Mouse (Mus musculus) stomach, embryonic 16.5 days (tissue): Measurements from ENCODE around the gene 4930558K02Rik. TPM values are rescaled to one million over a fixed set of nuclear protein-coding genes. Genes with fewer than 3 reads are reported as not detected.

ENCODE experiments used
- ATAC-seq: fragments of 200-750 bp; cut with Nextera tagmentation; 2 replicates; pipeline ENCODE4 v1.8.0; 2017; ENCODE audit warnings: moderate number of reproducible peaks, moderate TSS enrichment; ENCODE audit not compliant: insufficient read depth, low FRiP score
- H3K27ac ChIP-seq: fragments of 300-500 bp; sonication (generic); 2 replicates; pipeline ENCODE4 v1.5.1; 2014; ENCODE audit warnings: low read length
- H3K27me3 ChIP-seq: fragments of 300-500 bp; sonication (generic); 2 replicates; pipeline ENCODE4 v1.6.1; 2014; ENCODE audit warnings: low read length, control low read depth, mixed read lengths; ENCODE audit not compliant: control insufficient read depth, insufficient read depth
- H3K36me3 ChIP-seq: fragments of 300-500 bp; sonication (generic); 2 replicates; pipeline ENCODE4 v1.6.1; 2014; ENCODE audit warnings: low read length; ENCODE audit not compliant: control insufficient read depth, insufficient read depth
- H3K4me1 ChIP-seq: fragments of 300-500 bp; sonication (generic); 2 replicates; pipeline ENCODE4 v1.6.1; 2014; ENCODE audit warnings: low read length, control low read depth, mixed read lengths; ENCODE audit not compliant: control insufficient read depth, insufficient read depth
- H3K4me2 ChIP-seq: fragments of 300-500 bp; sonication (generic); 2 replicates; pipeline ENCODE4 v1.6.1; 2014; ENCODE audit warnings: low read depth, low read length, mixed read lengths
- H3K4me3 ChIP-seq: fragments of 300-500 bp; sonication (generic); replicated peaks from 2 replicates; pipeline ENCODE4 v1.5.1; 2014; ENCODE audit warnings: mild to moderate bottlenecking, low read length
- H3K9ac ChIP-seq: fragments of 300-500 bp; sonication (generic); 2 replicates; pipeline ENCODE4 v1.6.1; 2014; ENCODE audit warnings: low read length
- H3K9me3 ChIP-seq: fragments of 300-500 bp; sonication (generic); replicated peaks from 2 replicates; pipeline ENCODE4 v1.6.1; 2016; ENCODE audit warnings: low read length, control low read depth; ENCODE audit not compliant: control insufficient read depth
- WGBS: fragments of 180-500 bp; shearing (Covaris S2); extraction: QIAGEN DNeasy Blood & Tissue Kit; methylation state at CpG from one replicate; pipeline ENCODE4 v1.1.7; 2014; 5-methylcytosine and 5-hydroxymethylcytosine counted together
- polyA plus RNA-seq: library from polyadenylated mRNA; unstranded; fragments of >200 nt; fragmentation: Nextera tagmentation; extraction: Ambion mirVana; gene quantifications from 2 replicates; pipeline ENCODE4 v1.2.1, GENCODE M21; 2015

Gene 4930558K02Rik
- polyA plus RNA-seq, 1 experiment from 2014 or later = not detected

DNA sequence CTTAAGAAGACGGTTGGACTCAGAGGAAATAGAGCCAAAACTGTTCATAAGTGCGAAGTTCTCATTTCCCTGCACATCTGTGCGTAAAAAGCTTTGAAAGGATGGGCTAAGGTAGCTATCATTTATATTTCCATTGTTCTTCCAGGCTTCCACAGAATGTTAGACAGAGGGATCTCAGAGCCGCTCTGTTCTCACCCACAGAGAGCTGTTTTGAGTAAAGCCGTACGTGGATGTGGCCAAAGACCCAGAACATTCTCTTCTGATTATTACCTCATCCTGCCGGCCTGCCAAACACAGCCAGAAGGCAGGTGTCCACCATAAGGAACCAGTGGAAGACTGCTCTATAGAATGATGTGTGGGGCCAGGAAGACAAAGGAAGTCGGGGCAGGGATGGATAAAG lies 21.9 kb upstream of the 4930558K02Rik start:
- H3K4me2 ChIP-seq = no peak overlapping the region
- no peak overlapping the region for H3K4me3 ChIP-seq
- peak overlapping the region; percentile 80 for H3K27ac ChIP-seq
- no peaks in the 10 kb centered on the region for H3K27me3 ChIP-seq
- peak overlapping the region; percentile 46; the same call in 1 of the 2 replicates for H3K9ac ChIP-seq
- peaks cover 26% of the 10 kb centered on the region for H3K4me1 ChIP-seq
- H3K36me3 ChIP-seq = no peaks in the 10 kb centered on the region
- peak; percentile 45; the same call in 1 of the 2 replicates for ATAC-seq
- H3K9me3 ChIP-seq = no peaks in the 10 kb centered on the region
- 50% methylated on average over 8 of the region's 8 CpGs for WGBS

DNA sequence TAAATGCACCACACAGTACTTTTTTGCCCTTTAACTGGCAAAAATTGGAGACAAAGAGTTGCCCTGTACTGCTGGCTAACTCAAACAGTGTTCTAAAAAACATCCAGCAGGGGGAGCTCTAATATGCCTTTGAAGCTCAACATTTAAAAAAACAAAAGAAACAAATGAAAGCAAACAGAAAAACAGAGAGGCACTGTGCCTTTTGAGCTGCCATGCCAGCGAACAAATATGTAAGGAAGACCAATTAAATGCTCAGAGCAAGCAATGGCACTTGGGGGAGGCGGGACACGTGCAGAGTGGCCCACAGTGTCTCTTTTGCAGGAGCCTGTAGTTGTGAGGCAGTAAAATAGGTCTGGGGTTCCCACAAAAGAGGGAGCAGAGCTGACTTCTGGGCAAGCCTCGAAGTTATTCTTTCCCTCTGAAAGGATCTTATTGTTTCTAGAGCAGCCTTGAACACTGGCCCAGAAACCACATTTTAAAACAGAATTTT lies 20.5 kb upstream of the 4930558K02Rik start:
- Histone ChIP-seq H3K27ac (peak overlapping the region; percentile 68), H3K27me3 (no peaks in the 10 kb centered on the region), H3K4me2 (peak overlapping the region; percentile 42), H3K9me3 (no peaks in the 10 kb centered on the region), H3K4me3 (no peak overlapping the region), H3K9ac (peak overlapping the region; percentile 61; the same call in 1 of the 2 replicates), H3K36me3 (no peaks in the 10 kb centered on the region), H3K4me1 (peaks cover 24% of the 10 kb centered on the region)
- ATAC-seq = 0 out of 2 replicates have a peak, but pooled peaks have one; percentile 23
- WGBS = 5% methylated on average over 4 of the region's 4 CpGs

DNA sequence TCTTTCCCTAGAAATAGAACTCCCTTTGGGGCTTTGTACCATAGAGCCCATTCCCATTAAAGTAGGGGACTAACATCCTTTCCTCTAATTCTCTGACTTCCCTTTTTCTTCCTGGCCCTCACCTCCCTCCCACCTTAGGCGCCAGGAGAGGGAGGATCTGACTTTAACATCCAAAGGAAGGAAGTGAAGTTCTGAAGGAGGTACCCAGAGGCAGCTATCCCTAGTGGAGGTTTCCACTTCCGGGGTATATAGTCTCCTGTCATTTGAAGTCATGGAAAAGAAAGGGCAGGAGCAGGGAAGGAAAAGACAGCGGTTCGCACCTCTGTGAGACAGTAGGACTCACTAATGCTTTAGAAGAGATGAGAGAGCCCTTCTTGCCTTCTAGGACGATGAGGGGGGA lies 19.9 kb upstream of the 4930558K02Rik start:
- H3K27ac ChIP-seq = peak overlapping the region; percentile 68; the same call in 1 of the 2 replicates

DNA sequence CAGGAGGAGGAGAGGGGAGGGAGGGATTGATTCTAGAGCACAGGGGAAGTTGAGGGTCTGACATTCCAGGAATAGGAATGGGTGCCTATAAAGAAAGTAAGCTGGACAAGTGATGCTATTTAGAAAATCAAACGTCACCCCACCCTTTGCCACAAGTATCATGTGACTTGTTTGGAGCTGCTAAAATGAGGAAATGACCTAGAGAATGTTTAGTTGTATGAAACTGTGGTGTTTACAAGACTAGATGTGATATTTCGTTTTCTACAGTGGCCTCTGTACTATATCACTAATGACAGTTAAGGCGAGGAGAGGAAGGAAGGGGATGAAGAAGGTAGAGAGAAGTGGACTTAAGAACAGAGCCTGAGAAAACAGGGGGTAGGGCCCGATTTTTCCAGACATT lies 19.3 kb upstream of the 4930558K02Rik start:
- Histone ChIP-seq H3K27ac (no peak overlapping the region), H3K4me2 (no peak overlapping the region), H3K9me3 (no peaks in the 10 kb centered on the region), H3K27me3 (no peaks in the 10 kb centered on the region), H3K9ac (no peak overlapping the region), H3K4me3 (no peak overlapping the region), H3K4me1 (peaks cover 13% of the 10 kb centered on the region), H3K36me3 (no peaks in the 10 kb centered on the region)
- WGBS = 44% methylated on average over 4 of the region's 4 CpGs
- ATAC-seq = no peak

More for the DNA sequence above, 19.9 kb upstream of the 4930558K02Rik start:
- Histone ChIP-seq H3K4me1 (peaks cover 18% of the 10 kb centered on the region), H3K9me3 (no peaks in the 10 kb centered on the region), H3K36me3 (no peaks in the 10 kb centered on the region), H3K27me3 (no peaks in the 10 kb centered on the region), H3K4me2 (0 out of 2 replicates have a peak overlapping the region, but pooled peaks have one; percentile 42), H3K9ac (no peak overlapping the region; the same call in 1 of the 2 replicates), H3K4me3 (no peak overlapping the region)
- no peak for ATAC-seq
- WGBS = 33% methylated on average over 5 of the region's 5 CpGs

DNA sequence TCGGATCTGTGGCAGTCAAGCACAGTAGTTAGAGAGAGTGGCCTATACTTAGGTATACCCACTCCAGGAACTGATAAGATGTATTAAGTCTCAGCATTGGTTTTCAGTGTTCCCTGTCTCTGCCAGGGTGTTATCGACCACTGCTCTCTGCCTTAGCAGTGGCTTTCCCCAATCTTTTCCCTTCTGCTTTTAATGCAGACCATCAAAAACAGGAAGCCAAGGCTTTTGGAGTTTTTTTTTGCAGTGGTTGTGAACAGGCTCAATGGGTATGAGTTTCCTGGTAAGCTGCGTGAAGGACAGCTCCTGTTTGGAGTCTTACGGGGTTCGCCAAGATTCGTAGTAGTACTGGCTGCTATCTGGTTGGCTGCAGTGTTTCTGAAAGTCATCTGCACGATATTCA lies 13.0 kb upstream of the 4930558K02Rik start:
- H3K9me3 ChIP-seq = no peaks in the 10 kb centered on the region
- no peak overlapping the region for H3K4me3 ChIP-seq
- H3K9ac ChIP-seq = no peak overlapping the region
- ATAC-seq = no peak
- no peak overlapping the region for H3K4me2 ChIP-seq
- no peaks in the 10 kb centered on the region for H3K27me3 ChIP-seq
- no peak overlapping the region for H3K27ac ChIP-seq
- 83% methylated on average over 7 of the region's 7 CpGs for WGBS
- H3K4me1 ChIP-seq = no peaks in the 10 kb centered on the region
- no peaks in the 10 kb centered on the region for H3K36me3 ChIP-seq

DNA sequence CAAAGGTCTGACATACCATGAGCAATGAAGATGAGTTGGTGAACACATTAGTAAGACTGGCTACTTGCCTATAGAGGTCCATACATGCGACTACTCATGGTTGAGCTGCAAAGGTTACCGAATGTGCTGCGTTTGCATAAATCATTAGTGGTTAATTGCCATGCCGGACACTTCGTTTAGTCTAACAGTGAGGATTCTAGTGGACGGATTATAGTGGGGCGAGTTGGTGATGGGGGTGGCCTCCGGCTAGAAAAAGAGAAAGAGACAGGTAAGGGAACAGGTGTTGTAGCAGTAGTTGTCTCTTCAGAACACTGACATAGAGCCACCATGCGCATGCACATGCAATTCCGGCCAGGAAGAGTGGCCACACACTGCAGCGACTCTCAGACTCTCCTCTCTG lies 12.4 kb upstream of the 4930558K02Rik start:
- H3K4me1 ChIP-seq = no peaks in the 10 kb centered on the region
- no peak overlapping the region for H3K9ac ChIP-seq
- no peaks in the 10 kb centered on the region for H3K27me3 ChIP-seq
- 92% methylated on average over 11 of the region's 11 CpGs for WGBS
- H3K36me3 ChIP-seq = no peaks in the 10 kb centered on the region
- no peak overlapping the region for H3K4me2 ChIP-seq
- no peaks in the 10 kb centered on the region for H3K9me3 ChIP-seq
- no peak for ATAC-seq
- H3K27ac ChIP-seq = no peak overlapping the region
- H3K4me3 ChIP-seq = no peak overlapping the region

DNA sequence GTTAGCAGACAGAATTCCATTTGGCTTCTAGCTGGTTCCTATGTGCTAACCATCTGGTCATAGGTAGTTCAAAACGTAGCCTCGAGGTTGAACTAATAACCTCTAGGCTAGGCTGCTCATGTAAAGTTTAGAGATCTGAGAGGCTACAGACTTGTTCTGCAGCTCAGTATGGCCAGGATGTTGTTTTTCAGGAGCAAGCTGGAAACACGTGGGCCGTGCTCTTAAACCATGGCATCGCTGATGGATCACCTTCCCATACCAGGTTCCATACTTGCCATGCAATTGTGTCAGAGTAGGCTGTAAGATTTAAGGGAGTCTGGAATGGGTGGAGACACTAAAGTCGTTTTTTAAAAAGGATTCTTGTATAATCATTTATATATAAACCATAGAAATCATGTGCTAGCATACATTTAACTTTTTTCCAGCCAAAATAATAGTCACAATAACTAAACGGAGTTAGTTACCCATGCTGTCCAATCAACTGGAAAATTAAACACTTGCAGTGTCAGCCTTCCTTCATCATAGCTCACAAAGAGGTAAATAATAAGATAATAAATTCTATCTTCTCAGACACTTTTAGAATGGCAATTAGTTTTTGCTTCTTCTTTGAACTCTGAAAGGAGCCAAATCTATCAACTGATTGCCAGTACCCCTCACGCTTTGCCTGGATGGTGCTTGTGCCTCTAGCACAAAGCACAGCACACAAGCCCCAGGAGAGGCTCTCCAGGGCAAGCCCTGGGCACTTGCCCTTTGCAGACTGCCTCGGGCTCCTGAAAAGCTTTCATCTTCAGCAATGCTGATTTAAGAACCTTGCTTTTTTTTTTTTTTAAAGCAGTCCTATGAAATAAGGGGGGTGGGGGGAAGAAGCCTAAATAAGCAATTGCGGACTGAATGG lies 11.5 kb upstream of the 4930558K02Rik start:
- H3K4me2 ChIP-seq = no peak overlapping the region
- no peaks in the 10 kb centered on the region for H3K36me3 ChIP-seq
- no peak overlapping the region for H3K4me3 ChIP-seq
- WGBS = 56% methylated on average over 10 of the region's 10 CpGs
- no peak for ATAC-seq
- H3K9ac ChIP-seq = no peak overlapping the region
- no peaks in the 10 kb centered on the region for H3K27me3 ChIP-seq
- no peak overlapping the region for H3K27ac ChIP-seq
- no peaks in the 10 kb centered on the region for H3K4me1 ChIP-seq
- H3K9me3 ChIP-seq = no peaks in the 10 kb centered on the region

DNA sequence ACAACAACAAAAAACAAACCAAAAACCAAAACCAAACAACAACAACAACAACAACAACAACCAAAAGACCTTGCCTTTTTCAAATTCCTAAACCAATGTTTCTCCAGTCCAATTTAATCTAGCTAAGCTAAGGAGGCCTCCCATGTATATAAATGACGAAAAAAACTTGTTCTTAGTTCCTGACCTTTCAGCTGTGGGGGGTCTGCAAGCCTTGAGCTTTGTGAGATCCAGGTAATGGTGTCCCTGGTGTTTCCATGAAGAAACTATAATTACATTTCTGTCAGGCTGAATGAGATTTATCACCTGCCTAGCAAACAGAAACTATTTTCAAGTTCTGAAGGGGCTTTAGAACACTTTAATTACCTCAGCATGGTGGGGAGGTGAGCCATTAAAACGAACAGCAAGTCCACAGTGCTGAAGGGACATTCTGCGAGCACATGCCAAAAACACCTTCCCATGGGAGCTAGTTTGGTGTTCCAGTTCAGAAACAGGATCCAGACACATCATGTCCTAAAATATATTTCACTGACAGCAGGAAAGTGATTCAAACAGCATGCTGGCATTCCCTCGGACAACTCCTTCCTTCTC lies 4.6 kb upstream of the 4930558K02Rik start:
- H3K4me2 ChIP-seq = no peak overlapping the region
- H3K9me3 ChIP-seq = no peaks in the 10 kb centered on the region
- WGBS = 36% methylated on average over 4 of the region's 4 CpGs
- H3K4me3 ChIP-seq = no peak overlapping the region
- H3K27me3 ChIP-seq = no peaks in the 10 kb centered on the region
- H3K36me3 ChIP-seq = no peaks in the 10 kb centered on the region
- ATAC-seq = no peak
- no peak overlapping the region for H3K9ac ChIP-seq
- no peak overlapping the region for H3K27ac ChIP-seq
- H3K4me1 ChIP-seq = no peaks in the 10 kb centered on the region

DNA sequence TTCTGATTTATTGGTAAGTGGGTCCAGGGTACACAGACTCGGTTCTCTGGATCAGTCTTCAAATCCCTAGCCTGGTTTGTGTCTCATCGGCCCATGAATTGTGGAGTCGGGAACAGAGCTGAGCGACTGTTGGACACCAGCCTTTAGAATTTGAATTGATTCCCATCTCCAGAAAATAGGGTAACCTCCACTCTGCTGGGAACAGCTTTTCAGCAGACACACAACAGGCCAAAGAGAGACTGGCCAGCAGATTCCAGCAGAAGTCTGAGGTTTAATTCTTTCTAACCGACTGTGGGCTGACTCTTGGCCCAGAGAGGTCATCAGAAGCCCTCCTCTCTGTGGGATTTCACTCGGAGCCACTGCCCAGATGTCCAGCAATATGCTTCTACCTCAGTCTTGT lies 4.0 kb upstream of the 4930558K02Rik start:
- no peaks in the 10 kb centered on the region for H3K36me3 ChIP-seq
- H3K9ac ChIP-seq = no peak overlapping the region
- H3K27ac ChIP-seq = no peak overlapping the region
- no peaks in the 10 kb centered on the region for H3K9me3 ChIP-seq
- no peak for ATAC-seq
- no peak overlapping the region for H3K4me3 ChIP-seq
- H3K4me2 ChIP-seq = no peak overlapping the region
- no peaks in the 10 kb centered on the region for H3K27me3 ChIP-seq
- no peaks in the 10 kb centered on the region for H3K4me1 ChIP-seq
- WGBS = 68% methylated on average over 6 of the region's 6 CpGs
